16 mouse cellular contexts compared by ENCODE assay signal in the genomic region with DNA sequence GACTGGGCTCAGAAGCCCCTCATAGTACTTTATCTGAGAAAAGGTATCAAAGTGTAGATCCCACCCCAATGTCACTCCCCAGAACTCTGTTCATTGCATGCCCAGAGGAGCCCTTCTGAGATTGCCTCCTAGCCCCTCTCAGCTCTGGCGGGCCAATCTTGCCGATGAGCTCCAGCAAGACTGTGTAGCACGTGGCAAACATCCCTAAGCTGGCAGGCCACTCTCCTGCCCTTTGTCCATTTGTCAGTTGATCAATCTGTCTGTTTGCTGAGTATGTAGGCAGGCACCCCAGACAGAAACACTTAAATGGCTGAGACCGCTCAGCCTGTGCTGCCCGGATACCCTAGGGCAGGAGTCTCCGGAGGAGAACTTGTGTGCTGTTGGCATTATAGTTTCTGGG. TPM values are rescaled to one million over a fixed set of nuclear protein-coding genes. Genes with fewer than 3 reads are reported as not detected.
DNase-seq lines count a peak whose midpoint lies in the region; ATAC-seq lines count a peak whose summit lies in the region.
"Had no signal": no experiment of that assay in that cellular context is flagged by ENCODE, and none has a peak within 500 bp of the region (broad histone marks: within the 10 kb centered on the region; RNA-seq: fewer than 3 reads in every experiment).

No protein-coding gene starts in this region.

- H3K27ac ChIP-seq in midbrain, embryonic 11.5 days (ENCODE audit: low read depth, low read length): peak overlapping the region; percentile 99
- no peak overlapping the region; the same call in 1 of the 2 replicates for H3K27ac ChIP-seq in midbrain, embryonic 16.5 days (ENCODE audit: low read length)
- H3K27ac ChIP-seq in forebrain, embryonic 12.5 days: peak overlapping the region; percentile 98
- peak overlapping the region; percentile 97 for H3K27ac ChIP-seq in hindbrain, embryonic 12.5 days
- peak overlapping the region; percentile 93 for H3K27ac ChIP-seq in neural tube, embryonic 13.5 days (replicated peaks)
- H3K27ac ChIP-seq: heart, adult 2 months had no signal

- no peak for ATAC-seq in midbrain, embryonic 11.5 days (ENCODE audit: low FRiP score)
- no peak for ATAC-seq in midbrain, embryonic 16.5 days
- no peak for ATAC-seq in forebrain, embryonic 12.5 days (ENCODE audit: low FRiP score)
- ATAC-seq in hindbrain, embryonic 12.5 days (ENCODE audit: low FRiP score): no peak
- ATAC-seq in neural tube, embryonic 13.5 days (ENCODE audit: low read depth): no peak

- peaks cover 5% of the 10 kb centered on the region; the same call in 1 of the 2 replicates for H3K27me3 ChIP-seq in midbrain, embryonic 11.5 days (ENCODE audit: control insufficient read depth, insufficient read depth, low read length)
- no peaks in the 10 kb centered on the region for H3K27me3 ChIP-seq in midbrain, embryonic 16.5 days (ENCODE audit: control insufficient read depth, insufficient read depth, low read depth, low read length)
- H3K27me3 ChIP-seq in forebrain, embryonic 12.5 days: no peaks in the 10 kb centered on the region
- H3K27me3 ChIP-seq in hindbrain, embryonic 12.5 days: no peaks in the 10 kb centered on the region
- H3K27me3 ChIP-seq in neural tube, embryonic 13.5 days: no peaks in the 10 kb centered on the region
- H3K27me3 ChIP-seq: intestine, embryonic 15.5 days had no signal

- H3K4me1 ChIP-seq in midbrain, embryonic 11.5 days (ENCODE audit: control insufficient read depth, insufficient read depth, low read length): peaks cover 49% of the 10 kb centered on the region
- H3K4me1 ChIP-seq in midbrain, embryonic 16.5 days (ENCODE audit: control insufficient read depth, insufficient read depth, low read length): peaks cover 12% of the 10 kb centered on the region; the same call in 1 of the 2 replicates
- H3K4me1 ChIP-seq in forebrain, embryonic 12.5 days: peaks cover 54% of the 10 kb centered on the region
- H3K4me1 ChIP-seq in hindbrain, embryonic 12.5 days: peaks cover 54% of the 10 kb centered on the region
- peaks cover 57% of the 10 kb centered on the region for H3K4me1 ChIP-seq in neural tube, embryonic 13.5 days (replicated peaks)

- peak overlapping the region; percentile 44; the same call in 1 of the 2 replicates for H3K9ac ChIP-seq in midbrain, embryonic 11.5 days (ENCODE audit: low read length)
- H3K9ac ChIP-seq in midbrain, embryonic 16.5 days (ENCODE audit: low read depth, low read length): no peak overlapping the region
- H3K9ac ChIP-seq in forebrain, embryonic 12.5 days: no peak overlapping the region
- no peak overlapping the region for H3K9ac ChIP-seq in hindbrain, embryonic 12.5 days
- no peak overlapping the region for H3K9ac ChIP-seq in neural tube, embryonic 13.5 days
- H3K9ac ChIP-seq: intestine, embryonic 15.5 days had no signal

- no peak for DNase-seq in midbrain, embryonic 11.5 days (ENCODE audit: low spot score, missing footprints)
- no peak for DNase-seq in adrenal gland, postnatal 36 days
- no peak for DNase-seq in cerebellum, adult 9-11 months
- DNase-seq in left cerebral cortex, postnatal 4 days: no peak
- DNase-seq: cerebellum, postnatal 36 days; heart, adult 2 months; kidney, postnatal 25 days; lung, postnatal 14 days; thymus, postnatal 4 days had no signal

- H3K4me2 ChIP-seq in midbrain, embryonic 11.5 days: no peak overlapping the region
- no peak overlapping the region for H3K4me2 ChIP-seq in midbrain, embryonic 16.5 days (ENCODE audit: low read length)
- no peak overlapping the region for H3K4me2 ChIP-seq in forebrain, embryonic 12.5 days
- no peak overlapping the region for H3K4me2 ChIP-seq in hindbrain, embryonic 12.5 days (replicated peaks)
- H3K4me2 ChIP-seq in neural tube, embryonic 13.5 days: no peak overlapping the region
- H3K4me2 ChIP-seq: intestine, embryonic 15.5 days had no signal

- no peaks in the 10 kb centered on the region for H3K9me3 ChIP-seq in midbrain, embryonic 11.5 days (ENCODE audit: control insufficient read depth, low read length)
- H3K9me3 ChIP-seq in midbrain, embryonic 16.5 days (replicated peaks; ENCODE audit: control insufficient read depth, low read length, poor library complexity, severe bottlenecking): no peaks in the 10 kb centered on the region
- H3K9me3 ChIP-seq in forebrain, embryonic 12.5 days: no peaks in the 10 kb centered on the region
- no peaks in the 10 kb centered on the region for H3K9me3 ChIP-seq in hindbrain, embryonic 12.5 days (replicated peaks)
- no peaks in the 10 kb centered on the region for H3K9me3 ChIP-seq in neural tube, embryonic 13.5 days
- H3K9me3 ChIP-seq: intestine, embryonic 15.5 days had no signal

- intact Hi-C loops in left cerebral cortex, postnatal 4 days (cut with DNase I): no loop called here

- 64% methylated on average over 6 of the region's 6 CpGs for WGBS in midbrain, embryonic 11.5 days
- WGBS in midbrain, embryonic 16.5 days: 70% methylated on average over 6 of the region's 6 CpGs
- 69% methylated on average over 6 of the region's 6 CpGs for WGBS in forebrain, embryonic 12.5 days
- 62% methylated on average over 6 of the region's 6 CpGs for WGBS in hindbrain, embryonic 12.5 days
- WGBS in neural tube, embryonic 13.5 days: 55% methylated on average over 6 of the region's 6 CpGs

- H3K4me3 ChIP-seq in midbrain, embryonic 11.5 days (ENCODE audit: low read depth, low read length): no peak overlapping the region
- no peak overlapping the region for H3K4me3 ChIP-seq in midbrain, embryonic 16.5 days (ENCODE audit: low read depth, low read length)
- no peak overlapping the region for H3K4me3 ChIP-seq in forebrain, embryonic 12.5 days (replicated peaks)
- H3K4me3 ChIP-seq in hindbrain, embryonic 12.5 days: no peak overlapping the region
- H3K4me3 ChIP-seq in neural tube, embryonic 13.5 days: no peak overlapping the region
- H3K4me3 ChIP-seq: heart, adult 2 months; intestine, embryonic 15.5 days had no signal

- no peaks in the 10 kb centered on the region for H3K36me3 ChIP-seq in midbrain, embryonic 11.5 days (ENCODE audit: control insufficient read depth, insufficient read depth, low read length)
- no peaks in the 10 kb centered on the region for H3K36me3 ChIP-seq in midbrain, embryonic 16.5 days (ENCODE audit: control insufficient read depth, insufficient read depth, low read length)
- no peaks in the 10 kb centered on the region for H3K36me3 ChIP-seq in forebrain, embryonic 12.5 days (replicated peaks)
- no peaks in the 10 kb centered on the region for H3K36me3 ChIP-seq in hindbrain, embryonic 12.5 days
- no peaks in the 10 kb centered on the region for H3K36me3 ChIP-seq in neural tube, embryonic 13.5 days
- H3K36me3 ChIP-seq: intestine, embryonic 15.5 days had no signal

RNA-seq across cellular contexts. Expression of gene Noxa1, which starts 30.2 kb away (rescaled TPM):
- polyA plus RNA-seq in midbrain, embryonic 11.5 days (2014; fragmentation: Nextera tagmentation; extraction: Ambion mirVana): not detected in 2 replicates
- polyA plus RNA-seq in midbrain, embryonic 16.5 days (2015; fragmentation: Nextera tagmentation; extraction: Ambion mirVana): not detected in 2 replicates
- polyA plus RNA-seq in forebrain, embryonic 12.5 days (2016; fragmentation: Nextera tagmentation; extraction: Ambion mirVana): 0.24 TPM in 1 of 2 replicates, not detected in the other
- 0.14 and 0.22 TPM in 2 replicates for polyA plus RNA-seq in hindbrain, embryonic 12.5 days (2016; fragmentation: Nextera tagmentation; extraction: Ambion mirVana)
- polyA plus RNA-seq in neural tube, embryonic 13.5 days (2015; fragmentation: Nextera tagmentation; extraction: Ambion mirVana): not detected in 2 replicates
- total RNA-seq in adrenal gland, postnatal 36 days (2021): not detected
- not detected for total RNA-seq in left cerebral cortex, postnatal 4 days (2021)
- total RNA-seq: heart, adult 2 months; left cerebral cortex, adult 18-20 months had no signal
- polyA plus RNA-seq: heart, adult 2 months; heart, postnatal 0 days had no signal

RNA-seq across cellular contexts. Expression of gene Entpd8, which starts 45.0 kb away (rescaled TPM):
- polyA plus RNA-seq in midbrain, embryonic 11.5 days (2014; fragmentation: Nextera tagmentation; extraction: Ambion mirVana): not detected in 2 replicates
- polyA plus RNA-seq in midbrain, embryonic 16.5 days (2015; fragmentation: Nextera tagmentation; extraction: Ambion mirVana): not detected in 2 replicates
- polyA plus RNA-seq in forebrain, embryonic 12.5 days (2016; fragmentation: Nextera tagmentation; extraction: Ambion mirVana): not detected in 2 replicates
- not detected in 2 replicates for polyA plus RNA-seq in hindbrain, embryonic 12.5 days (2016; fragmentation: Nextera tagmentation; extraction: Ambion mirVana)
- polyA plus RNA-seq in neural tube, embryonic 13.5 days (2015; fragmentation: Nextera tagmentation; extraction: Ambion mirVana): not detected in 2 replicates
- total RNA-seq in adrenal gland, postnatal 36 days (2021): not detected
- not detected for total RNA-seq in left cerebral cortex, postnatal 4 days (2021)
- total RNA-seq: heart, adult 2 months; left cerebral cortex, adult 18-20 months had no signal
- polyA plus RNA-seq: heart, adult 2 months; heart, postnatal 0 days had no signal

RNA-seq across cellular contexts. Expression of gene Nrarp, which starts 55.4 kb away (rescaled TPM):
- 60.3 and 63.9 TPM in 2 replicates for polyA plus RNA-seq in midbrain, embryonic 11.5 days (2014; fragmentation: Nextera tagmentation; extraction: Ambion mirVana)
- polyA plus RNA-seq in midbrain, embryonic 16.5 days (2015; fragmentation: Nextera tagmentation; extraction: Ambion mirVana): 13.1 and 15.0 TPM in 2 replicates
- 76.8 and 81.0 TPM in 2 replicates for polyA plus RNA-seq in forebrain, embryonic 12.5 days (2016; fragmentation: Nextera tagmentation; extraction: Ambion mirVana)
- polyA plus RNA-seq in hindbrain, embryonic 12.5 days (2016; fragmentation: Nextera tagmentation; extraction: Ambion mirVana): 70.9 and 76.4 TPM in 2 replicates
- 25.5 and 27.9 TPM in 2 replicates for polyA plus RNA-seq in neural tube, embryonic 13.5 days (2015; fragmentation: Nextera tagmentation; extraction: Ambion mirVana)
- total RNA-seq in adrenal gland, postnatal 36 days (2021): 1 to 10 TPM; 2.1 to 2.3 TPM
- 10 to 100 TPM; 32.5 to 35.0 TPM for total RNA-seq in left cerebral cortex, postnatal 4 days (2021)
